Mouse (Mus musculus): ENCODE results near the gene Alg3. TPM values are rescaled to one million over a fixed set of nuclear protein-coding genes. Genes with fewer than 3 reads are reported as not detected.

Gene Alg3
- polyA plus RNA-seq, 1 experiment from 2014 or later: 54.5 TPM

DNA sequence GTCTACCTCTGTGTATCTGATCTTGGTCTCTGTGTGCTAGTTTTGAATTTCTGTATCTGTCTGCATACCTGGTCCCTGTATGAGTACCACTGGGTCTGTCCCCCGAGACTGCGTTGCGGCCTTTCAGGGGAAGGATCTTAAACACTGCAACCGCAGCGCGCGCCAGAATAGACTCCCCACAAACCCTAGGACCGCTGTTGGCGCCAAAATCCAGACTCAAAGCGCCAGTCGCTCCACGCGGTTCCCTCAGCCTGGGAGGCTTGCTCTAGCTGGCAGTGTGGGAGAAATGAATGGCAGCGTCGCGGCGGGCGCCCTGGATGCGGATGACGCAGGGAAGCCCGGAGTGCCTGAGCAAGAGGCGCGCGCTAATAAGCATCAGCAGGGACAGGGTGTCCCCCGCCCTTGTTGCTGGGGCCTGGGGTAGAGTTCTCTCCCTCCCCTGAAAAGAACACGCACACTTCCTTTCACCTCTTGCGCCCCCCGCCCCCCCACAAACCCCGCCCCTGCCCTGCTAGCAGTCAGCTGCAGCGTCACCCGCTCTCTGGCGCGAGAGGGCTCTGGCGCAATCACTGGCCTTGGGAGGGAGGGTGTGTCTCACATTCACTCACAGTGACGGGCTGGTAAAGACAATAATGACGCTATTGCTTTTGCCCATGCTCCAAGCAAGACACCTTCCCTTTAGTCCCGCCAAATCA is 10.6 kb upstream of the Alg3 start:
- WGBS: under 1% methylated on average over 37 of the region's 37 CpGs
- H3K36me3 ChIP-seq: peaks cover 15% of the 10 kb centered on the region

DNA sequence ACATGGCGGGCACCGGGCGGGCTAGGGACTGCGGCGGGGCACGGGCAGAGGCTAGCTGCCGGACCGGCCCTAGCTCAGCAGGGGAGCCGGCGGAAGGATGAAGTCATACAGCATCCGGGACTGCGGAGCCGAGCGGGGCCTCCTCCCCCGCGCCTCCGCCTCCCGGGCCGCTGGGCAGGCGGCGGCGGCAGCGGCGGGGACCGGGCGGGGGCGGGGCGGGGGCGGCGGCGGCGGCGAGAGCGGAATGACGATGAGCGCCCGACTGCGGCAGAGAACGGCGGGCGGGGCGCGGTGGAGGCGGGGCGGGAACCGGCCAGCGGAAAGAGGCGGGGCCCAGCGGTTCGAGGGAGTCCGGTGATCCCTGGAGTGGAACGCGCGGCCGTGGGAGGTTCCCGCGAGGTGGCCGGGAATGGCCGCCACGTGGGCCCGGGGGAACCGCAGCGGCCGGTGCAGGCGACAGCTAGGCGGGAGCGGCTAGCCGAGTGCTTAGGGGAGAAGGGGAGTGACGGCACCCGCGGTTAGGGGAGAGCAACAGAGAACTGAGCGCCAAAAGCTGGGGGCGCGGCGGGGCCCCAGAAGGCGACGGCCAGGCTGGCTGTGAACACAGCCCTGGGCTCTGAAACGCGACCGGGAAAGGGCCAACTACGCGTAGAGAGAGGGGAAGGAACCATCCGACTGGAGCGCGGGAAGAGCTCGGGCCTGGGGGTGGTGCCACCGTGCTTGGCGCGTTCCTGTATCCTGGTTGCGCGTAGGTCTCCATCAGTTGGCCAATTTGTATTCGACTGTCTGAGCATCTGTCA is 9.9 kb upstream of the Alg3 start, which contains the start of gene Camk2n2:
Gene Camk2n2, minus strand, starts transcription at position 97 of the 800 bp plus-strand sequence.
- under 1% methylated on average over 90 of the region's 92 CpGs for WGBS
- Histone ChIP-seq H3K4me1 (peaks cover 37% of the 10 kb centered on the region), H3K27ac (peak within 1 kb of the TSS; percentile 87), H3K4me3 (peak within 1 kb of the TSS; percentile 89), H3K27me3 (ENCODE audit: low read depth, poor library complexity, severe bottlenecking) (peaks cover 48% of the 10 kb centered on the region), H3K36me3 (peaks cover 15% of the 10 kb centered on the region), H3K9me3 (replicated peaks) (no peaks in the 10 kb centered on the region)
- DNase-seq (ENCODE audit: low spot score): peak; percentile 74

More for the DNA sequence above, 10.6 kb upstream of the Alg3 start:
- Histone ChIP-seq H3K4me3 (peak overlapping the region; percentile 89), H3K27ac (peak overlapping the region; percentile 87), H3K4me1 (peaks cover 37% of the 10 kb centered on the region), H3K9me3 (replicated peaks) (no peaks in the 10 kb centered on the region), H3K27me3 (ENCODE audit: low read depth, poor library complexity, severe bottlenecking) (peaks cover 48% of the 10 kb centered on the region)
- DNase-seq (ENCODE audit: low spot score): peak; percentile 77

DNA sequence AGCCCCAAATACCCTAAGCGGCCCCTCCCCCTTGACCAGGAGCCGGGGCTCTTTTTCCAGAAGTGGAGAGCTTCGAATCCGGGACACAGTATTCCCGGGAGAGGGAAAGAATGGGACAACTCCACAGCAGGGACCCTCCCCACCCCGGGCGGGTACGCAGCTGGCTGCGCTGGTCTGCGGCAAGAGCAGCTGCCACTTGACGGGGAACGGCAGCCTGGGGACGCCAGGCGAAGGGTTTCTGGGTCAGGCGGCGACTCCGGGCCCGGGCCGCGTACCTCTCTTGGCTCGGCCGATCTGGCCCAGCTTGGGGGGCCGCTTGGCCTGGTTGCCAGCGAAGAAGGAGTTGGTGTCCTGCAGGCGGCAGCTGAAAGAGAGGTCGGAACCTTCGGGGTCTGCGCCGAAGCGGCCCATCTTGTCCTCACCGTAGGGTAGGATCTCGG is 9.2 kb upstream of the Alg3 start:
- Histone ChIP-seq H3K9me3 (replicated peaks) (no peaks in the 10 kb centered on the region), H3K27ac (peak overlapping the region; percentile 87), H3K27me3 (ENCODE audit: low read depth, poor library complexity, severe bottlenecking) (peaks cover 48% of the 10 kb centered on the region), H3K4me1 (peaks cover 37% of the 10 kb centered on the region), H3K36me3 (peaks cover 21% of the 10 kb centered on the region), H3K4me3 (peak overlapping the region; percentile 89)
- peak; percentile 72 for DNase-seq (ENCODE audit: low spot score)
- WGBS: 0% methylated on average over 32 of the region's 32 CpGs

DNA sequence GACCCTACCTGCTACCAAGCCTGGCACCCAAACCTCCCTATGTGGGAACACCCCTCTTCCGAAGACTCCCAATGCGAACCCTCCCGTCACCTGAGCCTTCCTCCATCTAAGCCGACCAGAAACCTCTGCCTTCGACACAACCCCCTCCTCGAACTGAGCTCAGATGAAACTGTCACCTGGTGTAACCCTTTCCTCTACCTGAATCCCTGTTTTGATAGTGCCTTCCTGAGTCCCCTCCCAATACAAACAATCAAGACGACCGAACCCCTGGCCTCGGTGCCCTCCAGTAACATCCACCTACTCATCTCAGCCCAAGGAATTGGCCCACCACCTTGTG is 8.8 kb upstream of the Alg3 start:
- Histone ChIP-seq H3K27me3 (ENCODE audit: low read depth, poor library complexity, severe bottlenecking) (peaks cover 48% of the 10 kb centered on the region), H3K36me3 (peaks cover 22% of the 10 kb centered on the region), H3K27ac (0 out of 2 replicates have a peak overlapping the region, but pooled peaks have one; percentile 87), H3K4me3 (peak overlapping the region; percentile 89), H3K9me3 (replicated peaks) (no peaks in the 10 kb centered on the region), H3K4me1 (peaks cover 37% of the 10 kb centered on the region)
- 0% methylated on average over 9 of the region's 9 CpGs for WGBS
- DNase-seq (ENCODE audit: low spot score): peak; percentile 46

DNA sequence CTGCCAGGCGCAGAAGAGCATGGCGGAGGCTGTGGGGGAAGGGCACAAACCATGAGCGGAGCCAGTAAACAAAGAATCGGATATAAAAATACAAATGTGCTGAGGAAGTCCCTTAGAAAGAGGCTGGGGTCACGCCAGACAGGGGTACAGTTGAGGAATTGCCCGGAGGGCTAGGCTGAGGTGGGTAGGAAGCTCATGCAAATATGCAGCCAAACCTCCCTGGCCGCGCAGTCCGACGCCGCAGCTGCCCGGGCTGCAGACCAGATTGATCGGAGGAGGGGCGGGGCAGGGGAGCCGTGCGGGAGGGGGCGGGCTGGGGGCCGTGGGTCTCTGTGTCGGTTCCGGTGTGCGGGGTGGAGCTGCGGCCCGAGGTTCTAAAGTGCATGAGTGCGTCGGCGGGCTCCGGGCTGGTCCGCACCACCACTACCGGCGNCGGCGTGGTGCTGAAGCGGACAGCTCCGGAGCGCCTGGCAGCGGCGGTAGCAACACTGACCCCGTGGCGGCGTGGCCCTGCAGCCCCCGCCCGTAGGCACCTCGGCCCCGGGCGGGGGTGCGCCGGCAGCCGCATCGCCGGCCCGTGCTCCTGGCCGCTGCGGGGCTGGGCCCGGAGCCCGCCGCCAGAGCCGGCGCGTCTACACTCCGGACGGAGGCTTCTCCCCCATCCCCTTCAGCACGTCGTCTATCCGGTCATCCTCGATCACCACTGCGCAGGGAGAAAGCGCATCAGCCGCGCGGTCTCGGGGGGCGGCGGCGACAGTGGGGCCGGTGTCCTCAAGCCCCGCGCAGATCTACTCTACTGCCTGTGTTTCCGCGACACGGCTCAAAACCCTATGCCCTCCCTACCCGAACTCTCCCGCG is 8.2 kb upstream of the Alg3 start:
- peaks cover 48% of the 10 kb centered on the region for H3K27me3 ChIP-seq (ENCODE audit: low read depth, poor library complexity, severe bottlenecking)
- peak; percentile 77 for DNase-seq (ENCODE audit: low spot score)

DNA sequence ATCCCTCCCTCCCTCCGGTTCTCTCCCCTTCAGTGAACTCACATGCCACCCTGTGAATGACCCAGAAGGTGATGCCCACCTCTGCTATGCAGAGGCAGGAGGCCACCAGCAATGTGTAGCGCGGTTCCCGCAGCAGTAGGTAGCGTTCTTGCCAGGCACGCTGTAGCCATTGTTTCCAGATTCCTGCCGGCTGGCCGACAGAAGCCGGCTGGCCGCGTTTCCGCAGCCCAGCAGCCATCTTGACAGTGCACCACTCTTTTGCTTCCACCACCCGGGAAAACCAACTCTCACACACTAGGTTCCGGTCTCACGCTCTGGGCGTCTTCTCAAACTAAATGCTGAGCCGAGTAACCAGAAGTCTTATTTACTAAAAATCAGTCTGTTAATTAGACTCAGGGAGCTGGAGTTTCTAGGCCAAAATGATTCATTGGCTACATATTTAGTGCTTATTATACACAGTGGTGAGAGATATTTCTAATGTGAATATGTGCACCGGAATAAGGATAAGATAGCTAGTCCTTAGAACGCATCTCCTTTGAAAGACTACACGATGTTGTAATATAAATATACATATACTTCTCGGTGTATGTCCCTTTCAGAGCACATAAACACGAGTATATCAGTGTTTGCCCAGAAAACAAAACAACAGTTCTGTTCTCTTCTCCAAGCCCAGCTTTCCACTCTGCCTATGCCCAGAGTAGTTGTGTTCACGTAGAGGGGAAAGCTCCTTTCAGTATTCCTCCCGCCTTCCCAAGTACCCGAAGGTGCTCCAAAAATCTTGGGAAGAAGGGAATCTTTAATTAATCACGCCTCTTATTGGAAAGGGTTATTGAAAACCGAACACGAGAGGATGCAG is 806 bp downstream of the Alg3 start:
- no peaks in the 10 kb centered on the region for H3K27me3 ChIP-seq (ENCODE audit: low read depth, poor library complexity, severe bottlenecking)
- H3K36me3 ChIP-seq: peaks cover 49% of the 10 kb centered on the region
- DNase-seq (ENCODE audit: low spot score): peak; percentile 84
- H3K4me3 ChIP-seq: peak overlapping the region; percentile 78
- H3K27ac ChIP-seq: peak overlapping the region; percentile 92
- WGBS: under 1% methylated on average over 28 of the region's 28 CpGs
- H3K9me3 ChIP-seq (replicated peaks): no peaks in the 10 kb centered on the region
- H3K4me1 ChIP-seq: peaks cover 31% of the 10 kb centered on the region

More for the DNA sequence above, 8.2 kb upstream of the Alg3 start:
- H3K4me3 ChIP-seq: peak overlapping the region; percentile 89
- no peaks in the 10 kb centered on the region for H3K9me3 ChIP-seq (replicated peaks)
- H3K27ac ChIP-seq: no peak overlapping the region
- peaks cover 24% of the 10 kb centered on the region for H3K36me3 ChIP-seq
- peaks cover 37% of the 10 kb centered on the region for H3K4me1 ChIP-seq
- 2% methylated on average over 81 of the region's 83 CpGs for WGBS

DNA sequence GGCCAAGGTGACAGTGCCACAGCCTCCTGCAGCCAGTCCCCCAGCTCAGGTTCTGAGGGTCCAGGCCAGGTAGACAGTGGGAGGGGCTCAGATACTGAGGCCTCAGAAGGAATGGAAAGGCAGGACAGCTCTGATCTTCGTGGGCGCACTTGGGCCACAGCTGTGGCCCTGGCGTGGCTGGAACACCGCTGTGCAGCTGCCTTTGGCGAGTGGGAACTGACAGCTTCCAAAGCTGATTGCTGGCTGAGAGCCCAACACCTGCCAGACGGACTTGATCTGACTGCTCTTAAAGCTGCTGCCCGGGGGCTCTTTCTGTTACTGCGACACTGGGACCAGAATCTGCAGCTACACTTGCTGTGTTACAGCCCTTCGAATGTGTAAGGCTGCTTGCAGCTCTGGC is 6.8 kb downstream of the Alg3 start:
- no peak for DNase-seq (ENCODE audit: low spot score)
- no peaks in the 10 kb centered on the region for H3K27me3 ChIP-seq (ENCODE audit: low read depth, poor library complexity, severe bottlenecking)

DNA sequence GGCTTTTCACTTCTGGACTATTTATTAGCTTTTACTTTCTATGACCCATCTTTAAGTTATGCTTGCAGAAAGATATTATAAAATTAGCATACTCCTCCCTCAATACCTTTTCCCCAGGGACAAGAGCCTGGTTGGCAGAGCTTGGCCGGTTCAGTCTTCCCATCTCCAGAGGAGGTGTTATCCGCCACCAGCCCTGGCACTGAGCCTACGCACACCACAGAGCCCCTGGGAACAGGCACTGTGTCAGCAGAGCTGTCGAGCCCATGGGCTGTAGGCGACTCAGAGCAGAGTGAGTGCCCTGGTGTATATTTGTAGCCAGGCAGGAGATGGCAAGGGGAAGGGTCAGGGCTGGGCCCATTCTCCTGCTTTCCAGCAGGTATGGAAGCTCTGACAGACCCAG is 11.0 kb downstream of the Alg3 start:
- no peaks in the 10 kb centered on the region for H3K9me3 ChIP-seq (replicated peaks)
- WGBS: 83% methylated on average over 5 of the region's 5 CpGs
- H3K27ac ChIP-seq: no peak overlapping the region
- DNase-seq (ENCODE audit: low spot score): no peak
- H3K4me1 ChIP-seq: 0 out of 2 replicates have a peak, but pooled peaks cover 4% of the 10 kb centered on the region
- H3K4me3 ChIP-seq: no peak overlapping the region
- peaks cover under 1% of the 10 kb centered on the region; the same call in 1 of the 2 replicates for H3K27me3 ChIP-seq (ENCODE audit: low read depth, poor library complexity, severe bottlenecking)
- H3K36me3 ChIP-seq: peaks cover 19% of the 10 kb centered on the region

More for the DNA sequence above, 6.8 kb downstream of the Alg3 start:
- Histone ChIP-seq H3K4me1 (peaks cover 11% of the 10 kb centered on the region), H3K36me3 (peaks cover 56% of the 10 kb centered on the region), H3K27ac (no peak overlapping the region), H3K9me3 (replicated peaks) (no peaks in the 10 kb centered on the region), H3K4me3 (no peak overlapping the region)
- 89% methylated on average over 9 of the region's 9 CpGs for WGBS

DNA sequence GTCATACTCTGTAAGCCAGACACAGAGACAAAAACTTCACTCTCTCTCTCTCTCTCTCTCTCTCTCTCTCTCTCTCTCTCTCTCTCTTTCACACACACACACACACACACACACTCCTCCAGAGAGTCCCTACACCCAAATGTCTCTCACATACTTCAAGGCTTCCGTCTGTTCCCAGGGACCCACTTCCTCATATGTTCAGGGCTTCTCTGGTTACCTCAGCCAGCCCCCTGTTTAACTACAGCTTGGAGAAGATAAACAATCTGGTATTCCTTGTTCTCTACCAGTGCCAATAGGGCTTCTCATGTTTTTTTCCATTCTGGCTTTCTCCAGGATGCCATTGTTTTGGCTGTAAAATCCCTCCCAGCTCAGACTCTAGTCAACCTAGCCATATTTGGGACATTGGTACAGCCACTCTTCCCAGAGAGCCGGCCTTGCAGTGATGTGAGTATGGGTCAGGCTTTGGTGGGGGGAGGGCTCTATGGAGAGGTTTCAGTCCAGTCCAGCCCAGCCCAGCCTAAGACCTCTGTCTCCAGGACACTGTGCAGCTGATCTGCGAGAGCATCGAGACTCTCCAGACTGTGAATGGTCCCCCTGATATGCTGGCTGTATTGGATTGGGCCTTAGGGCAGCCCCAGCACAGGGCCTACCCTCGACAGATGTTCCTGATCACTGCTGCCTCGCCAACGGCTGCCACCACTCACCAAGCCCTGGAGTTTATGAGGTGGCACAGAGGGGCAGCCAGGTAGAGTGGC is 14.7 kb downstream of the Alg3 start:
- H3K27ac ChIP-seq: no peak overlapping the region
- H3K36me3 ChIP-seq: no peaks in the 10 kb centered on the region
- 57% methylated on average over 7 of the region's 7 CpGs for WGBS
- no peak for DNase-seq (ENCODE audit: low spot score)
- H3K27me3 ChIP-seq (ENCODE audit: low read depth, poor library complexity, severe bottlenecking): peaks cover 37% of the 10 kb centered on the region
- no peaks in the 10 kb centered on the region for H3K9me3 ChIP-seq (replicated peaks)
- no peak overlapping the region for H3K4me3 ChIP-seq
- H3K4me1 ChIP-seq: 0 out of 2 replicates have a peak, but pooled peaks cover 4% of the 10 kb centered on the region

DNA sequence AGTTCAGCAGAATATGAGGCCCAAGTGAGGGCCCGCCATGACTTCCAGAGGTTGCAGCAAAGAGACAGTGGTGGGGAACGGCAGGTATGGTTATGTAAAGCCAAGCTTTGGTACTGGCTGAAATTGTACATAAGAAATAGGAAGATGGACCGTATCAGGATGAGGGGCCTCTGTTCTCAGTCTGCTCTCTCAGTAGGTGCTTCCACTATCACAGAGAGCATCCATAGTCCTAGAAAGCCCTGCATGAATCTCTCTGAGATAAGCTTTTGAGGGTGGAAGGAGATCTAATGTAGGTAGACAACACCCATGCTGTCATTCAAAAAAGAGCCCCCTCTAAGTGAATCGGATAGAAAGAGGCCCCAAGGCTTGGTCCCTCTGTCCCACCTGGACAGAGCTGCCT is 15.8 kb downstream of the Alg3 start:
- H3K27ac ChIP-seq: no peak overlapping the region
- DNase-seq (ENCODE audit: low spot score): no peak
- no peak overlapping the region for H3K4me3 ChIP-seq
- H3K36me3 ChIP-seq: no peaks in the 10 kb centered on the region
- peaks cover 11% of the 10 kb centered on the region for H3K4me1 ChIP-seq
- no peaks in the 10 kb centered on the region for H3K9me3 ChIP-seq (replicated peaks)
- 91% methylated on average over 4 of the region's 4 CpGs for WGBS
- peaks cover 48% of the 10 kb centered on the region for H3K27me3 ChIP-seq (ENCODE audit: low read depth, poor library complexity, severe bottlenecking)

DNA sequence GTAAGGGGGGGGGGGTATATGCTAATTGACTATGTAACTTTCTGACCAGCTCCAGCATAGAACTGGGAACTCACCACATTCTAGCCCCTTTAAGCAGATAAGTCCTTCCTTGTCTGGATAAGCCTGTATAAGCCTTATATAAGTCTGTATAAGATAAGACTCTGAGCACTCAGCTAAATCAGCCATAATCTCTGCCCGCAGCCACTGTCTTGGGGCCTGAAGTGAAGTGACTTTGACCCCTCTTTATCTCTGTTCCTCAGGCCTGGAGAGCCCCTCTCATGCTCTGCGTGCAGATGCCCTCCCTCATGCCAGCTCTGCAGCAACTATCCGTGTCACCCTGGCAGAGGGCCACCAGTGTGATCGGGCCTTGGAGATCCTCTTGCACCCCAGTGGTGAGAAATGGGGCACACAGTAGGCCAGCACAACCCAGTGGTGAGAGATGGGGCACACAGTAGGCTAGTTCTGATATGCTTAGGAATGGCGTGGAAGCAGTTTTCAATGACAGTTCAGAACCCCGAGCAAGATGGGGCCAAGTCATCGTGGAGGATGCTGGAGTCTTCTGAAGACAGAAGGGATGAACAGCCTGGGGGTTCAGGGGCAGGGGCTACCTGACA is 16.4 kb downstream of the Alg3 start:
- H3K4me1 ChIP-seq: peaks cover 16% of the 10 kb centered on the region
- no peak for DNase-seq (ENCODE audit: low spot score)
- H3K4me3 ChIP-seq: no peak overlapping the region
- 84% methylated on average over 7 of the region's 7 CpGs for WGBS
- no peaks in the 10 kb centered on the region for H3K36me3 ChIP-seq
- no peak overlapping the region for H3K27ac ChIP-seq
- no peaks in the 10 kb centered on the region for H3K9me3 ChIP-seq (replicated peaks)
- peaks cover 54% of the 10 kb centered on the region for H3K27me3 ChIP-seq (ENCODE audit: low read depth, poor library complexity, severe bottlenecking)
